Mouse (Mus musculus): ENCODE measurements around the gene Med28. TPM values are rescaled to one million over a fixed set of nuclear protein-coding genes. Genes with fewer than 3 reads are reported as not detected.

Gene Med28
- polyA plus RNA-seq, 1 experiment: 99.9 TPM

DNA sequence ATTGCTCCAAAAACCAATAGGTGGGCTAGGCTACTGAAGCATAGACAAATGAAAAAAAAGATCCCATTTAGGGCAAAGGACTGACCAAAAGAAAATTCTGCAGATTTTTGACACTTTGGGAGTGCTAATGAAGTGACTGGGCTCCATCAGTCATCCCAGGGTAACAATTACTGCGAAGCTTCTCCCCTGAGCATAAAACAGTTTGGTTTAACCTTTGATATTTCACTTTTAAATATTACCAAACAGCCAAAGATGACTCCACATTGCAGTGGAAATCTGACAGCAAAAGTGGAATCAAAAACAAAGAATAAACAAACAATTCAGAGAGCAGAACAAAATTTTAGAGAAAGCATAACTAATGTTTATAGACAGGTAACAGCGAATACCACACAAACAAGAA lies 38.9 kb upstream of the Med28 start:
- Histone ChIP-seq H3K4me3 (replicated peaks; ENCODE audit: extremely low read depth, low read depth, low read length) (no peak overlapping the region), H3K4me1 (ENCODE audit: control insufficient read depth, insufficient read depth, low read length) (no peaks in the 10 kb centered on the region; the same call in 1 of the 2 replicates)
- TF ChIP-seq CTCF (IDR thresholded peaks at IDR 0.05; ENCODE audit: insufficient read depth, low read length): no peak
- TF ChIP-seq POLR2A (IDR thresholded peaks at IDR 0.05; ENCODE audit: borderline replicate concordance, extremely low read depth, low read depth, low read length): no peak
- WGBS: 87% methylated on average over 2 of the region's 2 CpGs
- no peak for DNase-seq

DNA sequence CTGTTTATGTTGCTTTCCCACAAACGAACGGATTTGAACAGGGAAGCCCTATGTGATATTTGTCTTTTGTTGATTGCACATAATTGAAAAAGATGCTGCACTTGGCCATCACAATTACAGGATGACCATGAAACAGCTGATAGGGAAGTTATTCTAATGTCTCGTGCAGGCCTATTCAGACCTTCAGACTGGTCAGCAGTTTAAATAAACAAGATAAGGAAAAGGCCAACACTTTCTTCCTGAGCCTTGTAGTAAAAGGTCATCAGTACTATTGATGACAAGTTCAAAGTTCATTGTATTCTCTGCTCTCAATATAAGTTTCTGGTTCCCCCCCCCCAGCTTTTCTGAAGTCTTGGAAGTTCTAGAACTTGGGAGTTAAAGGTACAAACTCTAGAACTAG lies 37.4 kb upstream of the Med28 start:
- 51% methylated on average over 3 of the region's 3 CpGs for WGBS
- H3K4me3 ChIP-seq (replicated peaks; ENCODE audit: extremely low read depth, low read depth, low read length): no peak overlapping the region
- DNase-seq: no peak
- no peaks in the 10 kb centered on the region; the same call in 1 of the 2 replicates for H3K4me1 ChIP-seq (ENCODE audit: control insufficient read depth, insufficient read depth, low read length)
- TF ChIP-seq CTCF (IDR thresholded peaks at IDR 0.05; ENCODE audit: insufficient read depth, low read length) (no peak), POLR2A (IDR thresholded peaks at IDR 0.05; ENCODE audit: borderline replicate concordance, extremely low read depth, low read depth, low read length) (no peak)

DNA sequence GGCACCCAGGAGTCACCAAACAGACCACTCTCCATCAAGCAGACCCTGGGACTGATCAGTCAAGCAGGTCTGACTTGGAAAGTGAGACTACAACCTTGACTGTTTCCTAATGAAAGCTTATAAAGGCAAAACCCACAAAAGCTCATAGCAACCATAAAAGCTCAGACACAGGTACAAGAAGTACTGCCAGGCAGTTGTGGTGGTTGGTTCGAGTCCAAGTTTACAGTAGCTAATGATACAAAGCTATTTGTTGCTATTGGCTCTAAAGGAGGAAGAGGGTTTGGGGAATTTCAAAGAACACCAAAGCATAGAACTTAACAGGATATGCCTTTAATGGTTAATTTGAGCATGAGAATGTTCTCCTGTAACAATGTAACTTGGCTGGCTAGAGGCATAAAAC lies 36.4 kb upstream of the Med28 start:
- 53% methylated on average over 1 of the region's 1 CpGs for WGBS
- Histone ChIP-seq H3K4me1 (ENCODE audit: control insufficient read depth, insufficient read depth, low read length) (no peaks in the 10 kb centered on the region; the same call in 1 of the 2 replicates), H3K4me3 (replicated peaks; ENCODE audit: extremely low read depth, low read depth, low read length) (no peak overlapping the region)
- TF ChIP-seq CTCF (IDR thresholded peaks at IDR 0.05; ENCODE audit: insufficient read depth, low read length) (no peak), POLR2A (IDR thresholded peaks at IDR 0.05; ENCODE audit: borderline replicate concordance, extremely low read depth, low read depth, low read length) (no peak)
- no peak for DNase-seq

DNA sequence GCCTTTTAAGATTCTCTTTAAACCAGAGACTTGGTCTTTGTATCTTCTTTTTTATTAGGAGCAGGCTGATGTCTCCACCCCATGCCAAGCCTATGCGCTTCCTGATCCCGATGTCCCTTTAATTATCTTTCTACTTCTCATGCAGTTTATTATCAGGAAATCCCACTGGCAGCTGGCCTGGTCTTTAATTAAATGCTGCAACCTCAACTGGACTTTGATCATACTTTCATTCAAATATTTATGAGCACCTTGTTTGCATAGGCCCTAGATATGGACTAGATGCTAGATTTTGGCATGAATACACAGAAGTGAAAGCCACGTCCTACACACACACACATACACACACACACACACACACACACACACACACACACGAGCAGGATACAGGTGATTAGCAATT lies 28.3 kb upstream of the Med28 start:
- H3K4me3 ChIP-seq (replicated peaks; ENCODE audit: extremely low read depth, low read depth, low read length): no peak overlapping the region
- H3K4me1 ChIP-seq (ENCODE audit: control insufficient read depth, insufficient read depth, low read length): no peaks in the 10 kb centered on the region
- WGBS: 44% methylated on average over 4 of the region's 4 CpGs
- TF ChIP-seq CTCF (IDR thresholded peaks at IDR 0.05; ENCODE audit: insufficient read depth, low read length) (no peak), POLR2A (IDR thresholded peaks at IDR 0.05; ENCODE audit: borderline replicate concordance, extremely low read depth, low read depth, low read length) (no peak)
- DNase-seq: no peak

DNA sequence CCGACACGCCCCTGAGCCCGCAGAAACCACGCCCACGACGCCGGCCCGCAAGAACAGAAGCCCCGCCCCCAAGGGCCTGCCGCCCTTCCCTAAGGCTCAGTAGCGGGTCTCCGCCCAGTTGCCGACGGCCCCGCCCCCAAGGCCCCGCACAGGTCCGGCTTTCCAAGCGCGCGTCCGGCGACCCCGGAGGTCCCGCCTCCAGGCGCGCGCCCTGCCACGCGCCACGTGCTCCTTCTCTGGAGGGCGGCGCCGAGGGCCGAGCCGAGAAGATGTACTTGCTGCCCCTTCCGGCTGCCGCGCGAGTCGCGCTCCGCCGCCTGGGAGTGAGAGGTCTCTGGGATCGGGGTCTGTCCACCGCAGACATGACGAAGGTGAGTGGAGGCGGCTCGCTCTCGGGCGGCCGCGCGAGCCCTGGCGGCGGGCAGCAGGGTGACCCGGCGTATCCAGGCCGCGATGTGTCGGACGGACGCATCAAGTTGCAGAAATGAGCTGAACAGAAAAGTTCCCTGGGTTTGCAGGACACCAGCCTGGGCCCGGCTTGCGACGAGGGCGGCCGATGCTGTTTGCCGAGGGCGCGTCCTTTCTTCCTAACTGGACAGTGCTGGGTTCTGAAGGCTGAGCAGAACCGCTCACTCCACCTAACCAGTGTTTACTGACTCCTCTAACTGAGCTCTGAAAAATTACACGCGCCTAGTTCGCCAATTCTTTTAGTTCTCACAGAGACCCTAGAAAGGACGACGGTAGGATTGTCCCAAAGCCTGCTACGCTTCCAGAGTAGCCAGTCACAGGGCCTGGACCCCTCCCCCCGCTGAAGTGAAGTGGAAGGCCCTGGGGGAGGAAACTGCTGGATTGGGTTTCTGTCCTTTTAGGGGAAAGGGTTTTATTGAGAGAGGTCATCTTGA lies 26.6 kb upstream of the Med28 start, which contains the start of gene Lap3:
Lap3 (plus strand) TSS at position 184 of the 902 bp plus-strand sequence.
- under 1% methylated on average over 78 of the region's 78 CpGs for WGBS
- no peaks in the 10 kb centered on the region for H3K4me1 ChIP-seq (ENCODE audit: control insufficient read depth, insufficient read depth, low read length)
- TF ChIP-seq POLR2A (IDR thresholded peaks at IDR 0.05; ENCODE audit: borderline replicate concordance, extremely low read depth, low read depth, low read length): peak; percentile 86
- no peak for TF ChIP-seq CTCF (IDR thresholded peaks at IDR 0.05; ENCODE audit: insufficient read depth, low read length)
- H3K4me3 ChIP-seq (replicated peaks; ENCODE audit: extremely low read depth, low read depth, low read length): peak within 1 kb of the TSS; percentile 63
- DNase-seq: peak; percentile 99

DNA sequence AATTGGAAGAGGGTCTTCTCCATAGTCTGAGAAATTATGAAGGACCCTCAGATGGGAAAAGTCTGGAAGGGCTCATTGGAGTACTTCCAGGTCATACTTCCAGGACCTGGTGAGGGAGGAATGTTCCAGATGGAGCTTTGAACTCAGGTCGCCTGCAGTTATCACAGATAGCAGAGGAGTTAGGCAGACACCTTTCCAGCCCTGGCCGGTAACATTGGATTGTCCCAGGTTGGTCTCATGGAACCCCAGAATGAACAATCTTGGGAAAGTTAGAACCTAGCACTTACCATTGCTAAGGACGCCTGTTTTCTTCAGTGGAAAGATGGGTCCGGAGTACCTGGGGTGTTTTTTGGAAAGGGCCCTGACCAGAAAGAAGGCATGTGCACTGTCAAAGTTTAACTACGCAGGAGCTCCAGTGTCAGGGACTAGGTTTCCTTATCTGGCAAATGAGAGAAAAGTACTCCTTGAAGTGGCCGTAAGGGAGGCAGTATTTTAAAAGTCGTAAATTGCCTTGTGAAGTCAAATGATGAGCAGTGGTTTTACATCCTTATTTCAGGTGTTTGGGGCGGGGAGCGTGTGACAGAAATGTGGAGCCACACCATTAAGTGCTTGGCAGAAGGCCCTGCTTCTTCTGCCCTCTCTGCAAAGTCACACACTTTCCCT lies 25.8 kb upstream of the Med28 start:
- no peaks in the 10 kb centered on the region for H3K4me1 ChIP-seq (ENCODE audit: control insufficient read depth, insufficient read depth, low read length)
- H3K4me3 ChIP-seq (replicated peaks; ENCODE audit: extremely low read depth, low read depth, low read length): no peak overlapping the region
- 59% methylated on average over 9 of the region's 9 CpGs for WGBS
- DNase-seq: no peak
- TF ChIP-seq POLR2A (IDR thresholded peaks at IDR 0.05; ENCODE audit: borderline replicate concordance, extremely low read depth, low read depth, low read length) (no peak), CTCF (IDR thresholded peaks at IDR 0.05; ENCODE audit: insufficient read depth, low read length) (no peak)

DNA sequence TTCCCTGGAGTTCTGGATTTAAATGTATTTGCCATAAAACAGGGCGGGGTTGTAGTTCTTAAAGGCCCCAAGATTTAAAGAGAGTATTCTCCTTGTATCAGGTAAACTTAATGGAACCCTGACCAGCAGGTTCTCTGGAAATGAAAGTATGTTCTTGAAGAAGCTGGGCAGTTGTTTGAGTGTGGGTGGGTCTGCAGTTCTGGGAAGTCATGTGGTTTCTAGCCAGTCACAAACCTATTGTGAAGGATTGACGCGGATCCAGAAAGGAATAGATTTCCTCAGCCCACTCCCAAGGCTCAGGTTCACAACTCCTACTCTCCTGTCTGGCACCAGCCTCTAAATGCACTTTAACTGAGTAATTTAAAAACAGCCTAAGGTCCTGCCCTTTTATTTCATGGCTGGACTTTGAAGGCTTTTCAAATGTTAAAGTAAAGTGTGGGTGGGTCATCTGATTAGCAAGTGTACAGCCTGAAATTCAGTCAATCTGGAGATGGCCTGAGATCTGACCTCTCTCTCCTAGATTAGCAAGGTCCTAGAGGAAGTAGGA lies 24.5 kb upstream of the Med28 start:
- Histone ChIP-seq H3K4me3 (replicated peaks; ENCODE audit: extremely low read depth, low read depth, low read length) (no peak overlapping the region), H3K4me1 (ENCODE audit: control insufficient read depth, insufficient read depth, low read length) (no peaks in the 10 kb centered on the region)
- 55% methylated on average over 3 of the region's 3 CpGs for WGBS
- no peak for DNase-seq
- TF ChIP-seq CTCF (IDR thresholded peaks at IDR 0.05; ENCODE audit: insufficient read depth, low read length) (no peak), POLR2A (IDR thresholded peaks at IDR 0.05; ENCODE audit: borderline replicate concordance, extremely low read depth, low read depth, low read length) (no peak)

DNA sequence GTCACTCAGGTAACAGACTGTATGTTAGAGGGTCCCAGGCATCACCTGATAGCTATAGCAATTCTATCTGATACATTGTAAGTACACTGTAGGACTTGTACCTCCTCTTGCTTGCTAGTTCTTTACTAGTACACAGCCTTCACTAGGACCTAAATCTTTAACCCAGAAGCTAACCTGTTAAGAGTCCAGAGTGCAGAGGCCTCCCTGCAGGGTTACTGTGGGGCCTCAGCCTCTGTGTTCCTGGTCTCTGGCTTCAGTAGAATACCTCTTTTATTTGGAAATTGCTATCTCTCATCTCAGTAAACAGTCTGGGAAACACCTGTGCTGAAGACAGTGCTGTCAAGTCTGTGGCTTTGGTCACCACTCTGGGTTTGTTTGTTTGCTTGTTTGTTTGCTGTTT lies 24.0 kb upstream of the Med28 start:
- H3K4me1 ChIP-seq (ENCODE audit: control insufficient read depth, insufficient read depth, low read length): no peaks in the 10 kb centered on the region
- TF ChIP-seq CTCF (IDR thresholded peaks at IDR 0.05; ENCODE audit: insufficient read depth, low read length) (no peak), POLR2A (IDR thresholded peaks at IDR 0.05; ENCODE audit: borderline replicate concordance, extremely low read depth, low read depth, low read length) (no peak)
- DNase-seq: no peak
- H3K4me3 ChIP-seq (replicated peaks; ENCODE audit: extremely low read depth, low read depth, low read length): no peak overlapping the region

DNA sequence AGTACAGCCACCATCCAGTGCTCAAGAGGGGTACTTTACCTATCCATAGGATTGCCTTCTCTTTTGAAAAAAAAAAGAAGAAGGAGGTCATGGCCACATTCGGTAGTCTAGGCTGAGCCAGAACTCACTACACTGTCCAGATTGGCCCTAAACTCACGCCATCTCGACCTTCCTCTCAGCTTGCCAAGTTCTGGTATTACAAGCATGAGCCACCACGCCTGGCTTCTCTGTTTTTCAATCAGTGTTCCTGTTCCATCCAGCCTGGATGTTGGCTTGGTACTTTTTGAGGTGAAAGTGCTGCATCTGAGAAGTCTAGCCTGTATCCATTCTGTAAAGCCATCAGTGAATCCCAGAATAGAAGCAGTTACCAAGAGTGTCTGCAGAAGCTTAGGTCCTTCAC lies 23.6 kb upstream of the Med28 start:
- TF ChIP-seq POLR2A (IDR thresholded peaks at IDR 0.05; ENCODE audit: borderline replicate concordance, extremely low read depth, low read depth, low read length) (no peak), CTCF (IDR thresholded peaks at IDR 0.05; ENCODE audit: insufficient read depth, low read length) (no peak)
- Histone ChIP-seq H3K4me3 (replicated peaks; ENCODE audit: extremely low read depth, low read depth, low read length) (no peak overlapping the region), H3K4me1 (ENCODE audit: control insufficient read depth, insufficient read depth, low read length) (no peaks in the 10 kb centered on the region)
- 81% methylated on average over 4 of the region's 4 CpGs for WGBS
- DNase-seq: no peak

All from lung, adult 2 months (tissue).